ENCODE assay signal across 17 mouse cellular contexts in the genomic region with DNA sequence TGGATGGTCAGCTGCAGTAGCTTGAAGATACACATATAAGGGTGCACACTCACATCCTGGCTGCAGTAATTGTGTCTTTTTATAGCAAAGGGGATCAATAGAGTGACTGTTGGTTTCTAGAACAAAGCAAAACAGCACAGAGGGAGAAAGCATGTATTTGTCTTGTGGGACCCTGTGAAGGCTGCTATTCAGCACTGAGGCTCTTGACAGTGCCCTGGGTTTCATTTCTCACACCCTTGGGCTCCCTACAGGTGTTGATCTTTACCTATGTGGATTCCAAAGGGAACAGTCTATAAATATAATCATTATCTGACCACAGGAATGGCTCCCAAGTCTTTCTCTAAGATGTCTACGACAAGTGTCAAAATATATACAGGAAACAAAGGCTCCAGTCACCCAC.
A peak's percentile ranks its signal among the peaks of the same experiment; 100 is the strongest.
DNase-seq lines count a peak whose midpoint lies in the region; ATAC-seq and TF ChIP-seq lines count a peak whose summit lies in the region.
"Had no signal": no experiment of that assay in that cellular context is flagged by ENCODE, and none has a peak within 500 bp of the region (broad histone marks: within the 10 kb centered on the region; RNA-seq: fewer than 3 reads in every experiment).

No protein-coding gene starts in this region.

- 21% methylated on average over 1 of the region's 1 CpGs for WGBS in heart, embryonic 10.5 days
- 32% methylated on average over 1 of the region's 1 CpGs for WGBS in hindbrain, embryonic 13.5 days
- 34% methylated on average over 1 of the region's 1 CpGs for WGBS in hindbrain, postnatal 0 days
- 37% methylated on average over 1 of the region's 1 CpGs for WGBS in midbrain, embryonic 15.5 days

- no peak overlapping the region for H3K4me3 ChIP-seq in heart, embryonic 10.5 days
- no peak overlapping the region for H3K4me3 ChIP-seq in hindbrain, embryonic 13.5 days
- no peak overlapping the region for H3K4me3 ChIP-seq in hindbrain, postnatal 0 days (ENCODE audit: low read length)
- H3K4me3 ChIP-seq in midbrain, embryonic 15.5 days, result no peak overlapping the region
- H3K4me3 ChIP-seq: erythroblast, embryonic 14.5 days; hindbrain, embryonic 15.5 days; kidney, embryonic 15.5 days had no signal

- no peak for DNase-seq in heart, embryonic 10.5 days (ENCODE audit: low spot score)
- no peak for DNase-seq in heart, postnatal 10 days
- DNase-seq in hindbrain, postnatal 0 days (ENCODE audit: low spot score), result no peak
- DNase-seq in forelimb bud, embryonic 11.5 days (ENCODE audit: low read depth, low spot score), result peak; percentile 24
- DNase-seq: adrenal gland, adult 2 months; gastrocnemius, postnatal 14 days; liver; right cerebral cortex, postnatal 4 days; thymus, adult 2 months had no signal

- TF ChIP-seq CTCF in hindbrain, postnatal 0 days (IDR thresholded peaks at IDR 0.05; ENCODE audit: low read depth), result no peak

- intact Hi-C loops in heart, postnatal 10 days (cut with DNase I), result no loop called here

- no peaks in the 10 kb centered on the region for H3K9me3 ChIP-seq in heart, embryonic 10.5 days
- 0 out of 2 replicates have a peak, but pooled peaks cover 3% of the 10 kb centered on the region for H3K9me3 ChIP-seq in hindbrain, embryonic 13.5 days
- no peaks in the 10 kb centered on the region for H3K9me3 ChIP-seq in hindbrain, postnatal 0 days (ENCODE audit: low read length)
- H3K9me3 ChIP-seq in midbrain, embryonic 15.5 days, result no peaks in the 10 kb centered on the region
- H3K9me3 ChIP-seq: hindbrain, embryonic 15.5 days; kidney, embryonic 15.5 days had no signal

- no peaks in the 10 kb centered on the region for H3K36me3 ChIP-seq in heart, embryonic 10.5 days
- no peaks in the 10 kb centered on the region for H3K36me3 ChIP-seq in hindbrain, embryonic 13.5 days
- H3K36me3 ChIP-seq in hindbrain, postnatal 0 days (ENCODE audit: insufficient read depth, low read length), result no peaks in the 10 kb centered on the region
- H3K36me3 ChIP-seq in midbrain, embryonic 15.5 days (replicated peaks), result no peaks in the 10 kb centered on the region
- H3K36me3 ChIP-seq: hindbrain, embryonic 15.5 days; kidney, embryonic 15.5 days had no signal

- H3K4me2 ChIP-seq in hindbrain, embryonic 13.5 days, result no peak overlapping the region
- H3K4me2 ChIP-seq in hindbrain, postnatal 0 days (ENCODE audit: low read depth, low read length), result no peak overlapping the region
- H3K4me2 ChIP-seq in midbrain, embryonic 15.5 days, result no peak overlapping the region
- H3K4me2 ChIP-seq: hindbrain, embryonic 15.5 days; kidney, embryonic 15.5 days had no signal

- 0 out of 2 replicates have a peak overlapping the region, but pooled peaks have one; percentile 29 for H3K27ac ChIP-seq in heart, embryonic 10.5 days
- peak overlapping the region; percentile 48 for H3K27ac ChIP-seq in hindbrain, embryonic 13.5 days
- H3K27ac ChIP-seq in hindbrain, postnatal 0 days, result no peak overlapping the region
- H3K27ac ChIP-seq in midbrain, embryonic 15.5 days, result peak overlapping the region; percentile 60
- H3K27ac ChIP-seq: hindbrain, embryonic 15.5 days; kidney, embryonic 15.5 days had no signal

- H3K27me3 ChIP-seq in heart, embryonic 10.5 days (ENCODE audit: insufficient read depth, poor library complexity, severe bottlenecking), result no peaks in the 10 kb centered on the region
- no peaks in the 10 kb centered on the region for H3K27me3 ChIP-seq in hindbrain, embryonic 13.5 days
- H3K27me3 ChIP-seq in hindbrain, postnatal 0 days (ENCODE audit: insufficient read depth, low read length), result no peaks in the 10 kb centered on the region
- no peaks in the 10 kb centered on the region for H3K27me3 ChIP-seq in midbrain, embryonic 15.5 days (replicated peaks)
- H3K27me3 ChIP-seq: hindbrain, embryonic 15.5 days; kidney, embryonic 15.5 days had no signal

- ATAC-seq in hindbrain, embryonic 13.5 days (ENCODE audit: low FRiP score), result no peak
- no peak for ATAC-seq in hindbrain, postnatal 0 days
- ATAC-seq in midbrain, embryonic 15.5 days (replicated peaks), result no peak; the same call in 1 of the 2 replicates
- ATAC-seq in activated CD4-positive, CD25-positive, alpha-beta regulatory T cell, adult 4 months, result no peak
- ATAC-seq: intestine, postnatal 0 days; lung, postnatal 0 days had no signal

- H3K4me1 ChIP-seq in heart, embryonic 10.5 days, result peaks cover 12% of the 10 kb centered on the region
- H3K4me1 ChIP-seq in hindbrain, embryonic 13.5 days (replicated peaks), result peaks cover 10% of the 10 kb centered on the region
- no peaks in the 10 kb centered on the region for H3K4me1 ChIP-seq in hindbrain, postnatal 0 days (ENCODE audit: insufficient read depth, low read length)
- H3K4me1 ChIP-seq in midbrain, embryonic 15.5 days, result peaks cover 7% of the 10 kb centered on the region
- H3K4me1 ChIP-seq: kidney, embryonic 15.5 days had no signal

- H3K9ac ChIP-seq in hindbrain, embryonic 13.5 days, result no peak overlapping the region
- H3K9ac ChIP-seq in hindbrain, postnatal 0 days (replicated peaks; ENCODE audit: low read length), result no peak overlapping the region
- H3K9ac ChIP-seq in midbrain, embryonic 15.5 days, result no peak overlapping the region
- H3K9ac ChIP-seq: hindbrain, embryonic 15.5 days; kidney, embryonic 15.5 days had no signal
